Mouse (Mus musculus) inflammation-experienced regulatory T-cells, adult 6 months (primary cell): ENCODE results near the gene Kcnj6. TPM values are rescaled to one million over a fixed set of nuclear protein-coding genes. Genes with fewer than 3 reads are reported as not detected.

ENCODE experiments used
- ATAC-seq: one replicate; pipeline ENCODE4 v1.8.0; 2017
- polyA plus RNA-seq, 3 experiments: library from polyadenylated mRNA; unstranded; fragments of 100-300 nt; shearing (Covaris generic); gene quantifications; one replicate each; pipeline ENCODE4 v1.2.1; 2017

The Kcnj6 gene
- polyA plus RNA-seq, 3 experiments from 2014 or later: not detected

DNA sequence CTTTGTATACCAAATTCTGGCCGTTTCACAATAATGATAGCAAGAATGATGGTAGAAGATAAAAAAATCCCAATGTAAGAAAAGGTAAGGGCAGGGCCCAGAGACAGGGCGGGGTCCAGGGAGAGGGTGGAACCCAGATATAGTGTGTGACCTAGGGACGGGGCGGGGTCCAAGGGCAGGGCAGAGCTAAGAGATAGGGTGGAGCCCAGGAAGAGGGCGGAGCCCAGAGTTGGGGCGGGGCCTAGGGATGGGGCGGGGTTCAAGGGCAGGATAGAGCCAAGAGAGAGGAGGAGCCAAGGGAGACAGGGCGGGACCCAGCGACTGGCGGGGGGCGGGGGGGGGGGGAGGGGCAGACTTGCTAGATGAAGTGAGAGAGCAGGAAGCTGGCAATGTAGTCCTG is 236.8 kb downstream of the Kcnj6 start:
- no peak for ATAC-seq

DNA sequence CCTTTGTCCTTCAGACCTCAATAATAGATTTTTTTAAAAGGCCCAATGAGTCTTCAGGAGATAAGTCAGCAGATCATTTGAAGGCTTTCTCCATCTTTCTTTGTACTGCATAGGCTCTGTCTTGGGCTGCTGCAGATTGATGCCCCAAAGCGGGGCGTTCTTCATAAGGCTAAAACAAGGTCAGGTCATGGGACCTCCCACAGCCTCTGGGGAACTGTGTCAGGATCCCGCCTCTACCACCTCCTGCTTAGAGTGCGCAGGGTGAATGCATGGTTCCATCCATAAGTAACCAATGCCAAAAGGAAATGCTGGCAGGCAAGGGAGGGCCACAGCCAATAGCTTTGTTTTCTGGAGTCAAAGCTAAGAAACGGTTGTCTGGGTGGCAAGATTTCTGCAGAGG is 237.7 kb downstream of the Kcnj6 start:
- ATAC-seq: no peak

DNA sequence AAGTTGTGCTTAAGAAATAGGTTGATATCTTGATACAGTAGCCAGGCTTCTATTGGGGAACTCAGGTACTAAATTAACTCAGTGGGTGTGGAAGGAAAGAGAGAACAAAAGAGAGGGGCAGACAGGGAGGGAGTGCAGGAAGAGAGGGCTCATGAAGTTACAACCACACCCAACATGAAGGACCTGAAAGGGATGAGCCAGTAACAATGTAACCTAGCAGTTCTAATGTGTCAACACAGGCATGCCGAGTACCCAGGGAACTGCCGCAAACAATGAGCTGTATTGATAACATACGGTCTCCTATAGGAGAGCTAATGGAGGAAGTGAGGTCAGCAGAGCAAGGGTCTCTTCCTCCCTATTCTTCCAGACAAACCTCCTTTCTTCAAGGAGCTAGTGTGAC is 238.9 kb downstream of the Kcnj6 start:
- no peak for ATAC-seq

DNA sequence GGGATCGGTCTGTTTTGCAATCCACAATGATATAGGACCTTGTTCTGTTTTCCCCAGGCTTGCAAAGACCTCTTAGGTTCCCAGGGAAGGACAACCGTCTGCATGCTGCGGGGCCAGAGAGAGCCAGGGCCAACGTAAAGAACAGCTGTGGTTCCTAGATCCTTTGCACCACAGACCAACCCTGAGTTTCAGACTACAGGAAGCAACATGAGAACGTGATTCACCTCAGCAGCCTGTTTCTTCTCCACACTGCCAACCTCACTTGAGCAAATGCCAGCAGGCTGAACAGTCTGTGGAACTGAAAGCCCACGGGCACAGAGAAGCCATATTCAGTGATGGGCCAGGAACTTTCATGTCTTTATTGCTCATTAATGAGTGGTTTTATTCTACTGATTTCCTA is 241.1 kb downstream of the Kcnj6 start:
- no peak for ATAC-seq

- no peak for ATAC-seq
Observed at GRCm38 (mm10) chr16:94753453-94753852, 244.0 kb downstream of the Kcnj6 start.

GRCm38 (mm10) chr16:94752781-94753180 is 244.7 kb downstream of the Kcnj6 start:
- no peak for ATAC-seq

DNA sequence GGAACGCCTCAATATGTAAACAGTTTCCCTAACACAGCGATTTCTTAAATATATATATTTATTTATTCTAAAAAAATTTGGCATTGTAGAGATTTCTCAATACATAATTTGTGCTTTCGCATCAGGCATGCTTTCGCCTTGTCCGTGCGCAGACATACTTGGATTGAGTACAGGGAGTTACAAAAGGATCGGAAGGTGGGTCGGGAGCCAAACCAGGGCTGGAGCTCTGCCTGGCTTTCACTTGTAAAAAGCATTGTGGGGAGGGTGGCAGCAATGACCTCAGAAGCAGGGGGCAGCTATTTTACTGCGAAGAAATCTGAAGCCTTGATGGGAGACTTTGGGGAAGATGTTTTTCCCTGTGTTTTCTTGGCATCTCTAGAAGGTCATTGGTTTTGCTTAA is 252.5 kb downstream of the Kcnj6 start:
- no peak for ATAC-seq

GRCm38 (mm10) chr16:94743853-94744501 is 253.5 kb downstream of the Kcnj6 start:
- no peak for ATAC-seq

DNA sequence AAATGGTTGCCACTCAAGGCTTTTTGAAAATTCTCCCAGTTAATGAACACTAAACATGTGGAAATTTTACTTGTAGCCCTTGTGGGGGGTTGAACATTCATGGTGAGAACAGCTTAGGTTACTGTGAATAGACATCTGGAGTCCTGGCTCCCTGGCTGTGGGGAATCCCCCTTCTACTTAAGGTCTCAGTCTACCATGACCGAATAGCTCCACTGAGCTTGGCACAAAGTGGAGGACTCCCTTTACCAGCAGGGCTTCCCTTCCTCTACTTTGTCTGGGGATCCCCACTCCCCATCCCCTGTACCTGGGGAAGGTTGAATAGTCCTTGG is 260.2 kb downstream of the Kcnj6 start:
- no peak for ATAC-seq

GRCm38 (mm10) chr16:94736462-94737358 is 260.8 kb downstream of the Kcnj6 start:
- ATAC-seq: no peak

GRCm38 (mm10) chr16:94735472-94735871 is 262.0 kb downstream of the Kcnj6 start:
- no peak for ATAC-seq

GRCm38 (mm10) chr16:94731027-94731426 is 266.5 kb downstream of the Kcnj6 start:
- ATAC-seq: no peak

DNA sequence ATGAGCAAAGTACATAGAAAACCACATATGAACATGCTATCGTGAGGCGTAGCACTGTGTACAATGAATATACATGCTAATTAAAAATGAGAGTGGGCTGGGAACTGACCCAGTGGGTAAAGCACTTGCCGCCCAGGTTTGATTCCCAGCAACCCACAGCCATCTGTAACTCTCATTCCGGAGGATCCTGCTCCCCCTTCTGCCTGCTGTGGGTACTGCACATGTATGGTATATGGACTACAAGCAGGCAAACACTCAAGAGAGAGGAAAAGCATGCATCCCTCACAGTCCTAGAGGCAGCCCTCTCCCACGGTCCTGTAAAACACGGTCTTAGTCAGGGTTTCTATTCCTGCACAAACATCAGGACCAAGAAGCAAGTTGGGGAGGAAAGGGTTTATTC is 268.3 kb downstream of the Kcnj6 start:
- ATAC-seq: no peak

GRCm38 (mm10) chr16:94724747-94725211 is 272.7 kb downstream of the Kcnj6 start:
- peak; percentile 79 for ATAC-seq

DNA sequence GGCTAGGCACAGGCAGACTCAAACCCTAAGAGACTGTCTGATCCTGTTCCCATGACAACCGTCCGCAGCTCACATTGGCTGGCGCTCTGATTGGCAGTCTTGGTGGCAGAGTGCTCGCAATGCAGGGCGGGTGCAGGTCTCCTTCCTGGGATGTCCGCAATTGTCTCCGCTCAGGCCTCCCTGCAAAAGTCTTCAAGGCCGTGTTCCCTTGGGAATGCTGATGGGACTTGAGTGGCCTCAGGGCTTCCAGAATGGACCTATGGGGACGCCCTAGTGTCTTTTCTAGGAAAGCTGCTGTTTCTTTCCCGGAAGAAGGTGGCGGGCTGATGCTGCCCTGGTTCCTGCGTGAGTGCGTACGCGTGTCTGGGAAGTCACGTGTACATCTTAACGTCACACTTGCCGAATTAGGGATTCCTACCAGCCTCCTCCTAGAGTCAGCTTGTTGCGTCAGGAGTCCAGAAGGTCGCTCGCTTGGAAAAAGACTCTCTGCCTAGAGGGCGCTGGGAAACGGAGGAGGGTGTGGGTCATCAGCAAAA is 273.4 kb downstream of the Kcnj6 start:
- peak; percentile 90 for ATAC-seq

DNA sequence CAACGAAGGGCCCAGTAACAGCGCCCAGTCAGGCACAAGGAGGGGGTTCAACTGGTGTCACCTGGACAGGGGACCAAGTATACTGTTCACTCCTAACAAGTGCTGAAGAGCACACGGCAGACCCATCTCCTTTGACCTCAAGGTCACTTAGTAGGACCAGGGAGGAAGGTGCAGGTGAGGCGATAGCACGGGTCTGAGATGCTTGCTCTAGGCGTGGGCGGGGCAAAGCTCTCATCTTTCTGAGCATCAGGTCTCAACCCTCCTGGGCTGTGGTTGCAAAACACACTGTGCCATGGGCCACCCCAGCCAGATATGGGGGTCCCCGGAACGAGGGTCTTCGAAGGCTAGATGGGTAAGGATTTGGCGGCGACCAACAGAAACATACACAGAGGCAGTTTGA is 274.6 kb downstream of the Kcnj6 start:
- ATAC-seq: no peak

GRCm38 (mm10) chr16:94721549-94722006 is 275.9 kb downstream of the Kcnj6 start:
- ATAC-seq: no peak

GRCm38 (mm10) chr16:94720476-94721153 is 276.9 kb downstream of the Kcnj6 start:
- no peak for ATAC-seq

- no peak for ATAC-seq
Observed at GRCm38 (mm10) chr16:94719488-94719887, 278.0 kb downstream of the Kcnj6 start.

DNA sequence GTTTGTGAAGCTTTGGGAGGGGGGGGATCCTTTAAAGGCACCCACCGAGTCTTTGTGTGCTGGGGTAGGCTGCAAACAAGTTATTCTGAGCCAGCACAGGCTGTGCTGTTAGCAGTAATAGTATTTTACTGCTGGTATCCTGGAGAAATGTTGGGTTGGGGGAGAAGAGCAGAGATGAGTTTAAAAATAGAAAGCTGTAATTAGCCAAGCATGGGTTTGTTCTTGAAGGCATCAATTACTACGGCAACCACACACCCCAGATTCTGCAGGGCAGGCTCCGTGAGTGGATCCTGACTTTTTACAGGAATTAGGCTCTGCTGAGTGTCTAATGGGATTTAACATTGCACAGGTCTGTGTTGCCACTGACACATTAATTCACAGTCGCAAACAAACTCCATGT is 278.6 kb downstream of the Kcnj6 start:
- ATAC-seq: no peak

DNA sequence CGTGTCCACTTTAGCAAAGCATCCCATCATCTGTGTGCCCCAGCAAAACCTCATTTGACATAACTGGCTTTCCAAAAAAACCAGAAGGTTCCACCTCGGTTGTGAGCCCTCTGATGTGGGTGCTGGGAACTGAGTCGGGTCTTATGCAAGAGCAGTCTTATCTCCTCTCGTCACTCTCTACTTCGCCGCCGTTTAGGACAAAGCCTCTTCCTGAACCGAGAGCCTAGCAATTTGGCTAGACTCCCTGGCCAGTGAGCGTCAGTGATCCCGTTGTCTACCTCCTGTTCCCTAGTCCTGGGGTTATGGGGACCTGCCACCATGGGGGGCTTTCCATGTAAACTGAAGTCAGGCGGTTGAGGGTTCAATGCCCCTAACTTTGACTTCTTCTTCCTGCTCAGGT is 280.4 kb downstream of the Kcnj6 start:
- no peak for ATAC-seq

- no peak for ATAC-seq
Observed at GRCm38 (mm10) chr16:94714483-94714882, 283.0 kb downstream of the Kcnj6 start.

- ATAC-seq: peak; percentile 96
Observed at GRCm38 (mm10) chr16:94713480-94714094, 283.9 kb downstream of the Kcnj6 start.
